Mouse (Mus musculus) embryonic fibroblast, embryonic 13.5 days (primary cell): ENCODE data around the gene 2010005H15Rik.

Experiments used
- CTCF ChIP-seq: IDR thresholded peaks from 2 replicates; pipeline ENCODE4 v1.5.1; 2011; ENCODE audit warnings: mild to moderate bottlenecking, control low read depth, low read length, moderate library complexity, borderline replicate concordance; ENCODE audit not compliant: insufficient read depth
- POLR2A ChIP-seq: IDR thresholded peaks from 2 replicates; pipeline ENCODE4 v1.6.1; 2011; ENCODE audit warnings: low read depth, mild to moderate bottlenecking, control low read depth, low read length, moderate library complexity

GRCm38 (mm10) chr16:36179910-36180309 lies 41.4 kb upstream of the 2010005H15Rik start:
- no peak for TF ChIP-seq CTCF
- no peak for TF ChIP-seq POLR2A
